Mouse (Mus musculus) myocyte (in vitro differentiated cells): ENCODE measurements around the gene Bcr.

ENCODE experiments used
- CEBPB ChIP-seq: IDR thresholded peaks from 2 replicates; pipeline ENCODE4 v1.6.1; 2011; ENCODE audit warnings: mild to moderate bottlenecking, moderate library complexity; ENCODE audit not compliant: poor library complexity, insufficient read depth, severe bottlenecking
- E2F4 ChIP-seq: IDR thresholded peaks from one replicate; pipeline ENCODE4 v1.6.1; 2011; ENCODE audit warnings: mild to moderate bottlenecking, control low read depth, moderate library complexity; ENCODE audit not compliant: insufficient read depth
- POLR2A ChIP-seq: IDR thresholded peaks from one replicate; pipeline ENCODE4 v1.6.1; 2011; ENCODE audit warnings: low read depth, mild to moderate bottlenecking, control low read depth, moderate library complexity; ENCODE audit not compliant: insufficient read length
- POLR2AphosphoS2 ChIP-seq: IDR thresholded peaks from one replicate; pipeline ENCODE4 v1.6.1; 2011; ENCODE audit warnings: low read depth, control low read depth; ENCODE audit not compliant: insufficient read length
- TCF12 ChIP-seq: IDR thresholded peaks from one replicate; pipeline ENCODE4 v1.6.1; 2011; ENCODE audit warnings: mild to moderate bottlenecking, control low read depth; ENCODE audit not compliant: poor library complexity, insufficient read depth, severe bottlenecking
- USF1 ChIP-seq: IDR thresholded peaks from one replicate; pipeline ENCODE4 v1.6.1; 2011; ENCODE audit warnings: low read depth, mild to moderate bottlenecking, control low read depth, moderate library complexity

- TF ChIP-seq E2F4 (no peak), POLR2AphosphoS2 (no peak), TCF12 (no peak), POLR2A (no peak), USF1 (no peak), CEBPB (no peak)
Observed at GRCm38 (mm10) chr10:75182151-75182774, 121.9 kb downstream of the Bcr start.
